Mouse (Mus musculus) heart, adult 11 months (tissue): ENCODE measurements at regions not wholly inside any gene's neighbourhood (a gene's known extent, or its start where the extent isn't known, plus 50 kb on each side); places are given as distances from the start of the nearest gene placed in this dataset.

ENCODE experiments used
- DNase-seq: peaks from one replicate; pipeline ENCODE4 v3.0.0; 2022

- DNase-seq: no peak
Measured at GRCm38 (mm10) chr3:151931096-151931495, 93.7 kb upstream of the Ptgfr start.

DNA sequence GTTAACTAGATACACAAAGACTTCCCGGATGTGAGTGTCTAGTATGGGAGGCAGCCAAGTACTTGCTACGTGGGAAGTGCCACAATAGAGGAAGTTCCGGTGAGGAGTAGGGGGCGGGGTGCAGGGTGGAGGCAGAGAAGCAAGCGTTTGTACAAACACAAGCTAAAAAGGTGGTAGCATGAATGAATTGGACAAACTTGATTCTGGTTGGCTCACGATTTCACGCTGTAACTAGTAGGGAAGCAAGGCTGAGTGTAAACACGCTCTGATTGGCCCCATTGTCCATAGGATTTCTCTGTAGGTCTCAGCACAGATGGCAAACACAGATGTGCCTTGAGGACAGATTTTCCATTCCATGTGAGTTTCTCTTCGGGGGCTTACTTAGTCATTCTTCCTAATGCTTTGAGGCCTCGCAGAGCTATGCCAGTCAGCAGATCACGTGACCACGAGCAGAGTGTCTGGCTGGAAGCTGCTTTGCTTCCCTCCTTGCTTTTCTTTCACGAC is 76.6 kb upstream of the Ptgfr start:
- peak; percentile 98 for DNase-seq

DNA sequence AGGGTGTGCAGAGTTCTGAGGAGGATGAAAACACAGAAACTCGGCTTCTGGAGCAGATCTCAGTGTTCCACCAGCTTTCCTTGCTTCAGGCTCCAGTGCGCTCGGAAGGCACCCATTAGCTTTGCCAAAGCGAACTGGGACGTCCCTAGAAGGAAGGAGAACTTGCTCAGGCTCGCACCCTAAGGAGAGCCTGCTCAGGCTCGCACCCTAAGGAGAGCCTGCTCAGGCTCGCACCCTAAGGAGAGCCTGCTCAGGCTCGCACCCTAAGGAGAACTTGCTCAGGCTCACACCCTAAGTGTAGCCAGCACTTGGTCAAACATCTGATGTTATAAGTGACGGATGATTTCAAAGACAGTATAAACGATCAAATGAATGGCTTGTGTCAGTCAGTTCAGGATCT is 74.9 kb upstream of the Ptgfr start:
- peak; percentile 91 for DNase-seq

- peak; percentile 80 for DNase-seq
Measured at GRCm38 (mm10) chr3:151910851-151911250, 73.4 kb upstream of the Ptgfr start.

- DNase-seq: no peak
Measured at GRCm38 (mm10) chr3:151909344-151909743, 71.9 kb upstream of the Ptgfr start.

DNA sequence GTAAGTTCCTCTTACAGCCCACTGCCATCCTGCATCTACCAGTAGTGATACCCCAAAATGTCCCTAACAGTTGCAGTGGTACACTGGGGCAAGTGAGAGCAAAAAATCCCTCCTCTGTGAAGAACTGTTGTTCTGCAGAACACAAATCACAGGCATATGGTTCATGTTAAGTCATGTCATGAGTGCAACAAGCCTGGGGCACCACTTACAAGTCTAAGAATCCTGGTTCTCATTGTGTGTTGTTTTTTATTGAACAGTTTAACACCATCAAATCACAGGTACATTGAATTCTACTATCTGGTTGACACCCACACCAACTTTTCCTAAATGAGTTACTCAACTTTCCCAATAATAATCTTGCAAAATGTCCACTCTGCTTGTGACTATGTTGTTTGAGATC is 71.5 kb upstream of the Ptgfr start:
- DNase-seq: peak; percentile 24

DNA sequence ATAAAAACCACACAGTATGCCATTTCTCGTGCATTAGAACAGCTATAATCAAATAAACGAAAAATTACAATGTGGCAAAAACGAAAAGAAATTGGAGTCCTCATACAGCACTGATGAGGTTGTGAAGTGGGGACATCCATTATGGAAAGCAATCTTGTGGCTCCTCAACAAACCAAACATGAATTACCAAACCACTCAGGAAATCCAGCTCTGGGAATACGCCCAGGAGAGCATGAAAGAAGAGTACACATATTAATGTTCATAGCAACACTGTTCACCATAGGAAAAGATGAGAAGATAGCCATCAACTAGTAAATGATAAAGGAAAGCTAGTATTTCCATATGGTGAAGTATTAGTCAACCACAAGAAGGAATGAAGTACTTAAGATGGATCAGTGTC is 68.3 kb upstream of the Ptgfr start:
- DNase-seq: peak; percentile 25

GRCm38 (mm10) chr3:151903169-151903568 is 65.7 kb upstream of the Ptgfr start:
- DNase-seq: peak; percentile 23

- DNase-seq: peak; percentile 75
Measured at GRCm38 (mm10) chr3:151902216-151902827, 64.9 kb upstream of the Ptgfr start.

DNA sequence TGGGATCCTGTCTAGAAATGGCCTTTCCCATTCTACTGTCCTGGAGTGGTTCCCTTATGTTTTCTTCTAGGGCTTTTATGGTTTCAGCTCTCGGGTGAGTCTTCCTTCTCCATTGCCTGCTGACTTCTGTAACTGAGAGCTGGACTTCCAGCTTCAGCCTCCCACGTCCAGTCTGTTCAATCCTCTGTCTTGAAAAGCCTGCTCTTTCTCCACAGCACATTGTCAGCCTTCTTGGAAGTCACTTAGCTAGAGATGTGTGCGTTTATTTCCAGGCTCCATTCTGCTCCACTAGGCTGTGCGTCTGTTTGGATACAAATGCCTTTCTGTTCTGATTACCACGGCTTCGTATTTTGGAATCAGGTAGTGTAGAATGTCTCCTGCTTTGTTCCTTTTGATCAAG is 62.2 kb upstream of the Ptgfr start:
- no peak for DNase-seq

DNA sequence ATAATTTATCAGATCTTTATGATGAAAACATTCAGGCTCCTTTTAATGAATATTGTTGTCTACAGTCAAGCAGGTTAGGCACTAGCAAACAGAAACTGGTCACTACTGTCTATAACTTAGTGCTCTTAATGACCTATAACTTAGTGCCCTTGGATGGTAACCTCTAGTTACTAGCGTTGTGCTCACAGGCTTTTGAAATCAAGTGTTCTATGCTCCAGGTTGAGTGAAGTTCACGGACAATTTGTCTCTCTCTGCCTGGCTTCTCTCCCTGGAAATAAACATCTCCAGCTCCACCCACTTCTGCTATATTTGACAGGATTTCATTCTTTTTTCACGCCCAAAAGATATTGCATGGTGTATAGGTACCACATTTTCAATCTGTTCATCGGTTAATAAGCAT is 61.7 kb upstream of the Ptgfr start:
- peak; percentile 1 for DNase-seq

DNA sequence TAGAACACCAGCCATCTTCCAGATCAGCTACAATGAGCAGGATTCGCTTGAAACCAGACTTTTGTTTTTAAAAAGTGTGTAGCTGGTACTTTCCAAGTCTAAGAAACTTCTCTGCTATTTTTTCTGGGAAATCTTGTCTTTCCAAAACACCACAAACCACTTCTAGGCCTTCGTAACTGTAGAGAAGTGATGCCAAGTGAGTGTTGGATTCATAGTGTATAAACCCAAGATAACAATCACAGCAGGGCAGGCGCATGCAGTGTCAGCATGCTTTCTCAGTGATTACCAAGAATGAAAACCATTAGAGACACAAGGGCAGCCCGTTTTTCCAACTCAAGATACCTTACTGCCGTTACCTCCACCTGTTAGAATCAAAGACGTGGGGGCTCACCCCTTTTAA is 58.9 kb upstream of the Ptgfr start:
- DNase-seq: peak; percentile 54

GRCm38 (mm10) chr3:151894712-151895111 is 57.3 kb upstream of the Ptgfr start:
- peak; percentile 68 for DNase-seq

GRCm38 (mm10) chr3:151893421-151894235 is 56.2 kb upstream of the Ptgfr start:
- peak; percentile 88 for DNase-seq

DNA sequence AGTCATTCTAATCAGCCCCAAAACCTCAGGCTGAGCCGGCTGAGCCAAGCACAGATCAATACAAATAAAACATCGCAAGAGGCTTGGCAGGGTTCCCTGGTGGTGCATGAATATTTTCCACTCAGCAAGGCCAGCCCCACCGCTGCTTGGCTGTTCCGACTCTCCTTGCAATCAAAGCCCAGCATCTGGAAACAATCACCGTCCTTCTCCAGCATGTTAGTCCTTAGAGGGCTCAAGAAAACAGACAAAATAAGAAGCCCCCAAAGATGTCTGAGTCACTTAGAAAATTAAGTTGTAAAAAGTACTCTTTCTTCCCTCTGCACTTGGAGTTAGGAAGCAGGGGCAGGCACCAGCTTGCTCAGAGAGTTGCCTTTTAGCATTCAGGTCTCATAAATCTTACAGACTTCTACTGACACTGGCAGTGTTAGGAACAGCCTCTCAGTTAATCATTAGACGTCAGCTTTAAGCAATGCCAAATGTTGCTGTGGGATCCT is 54.4 kb upstream of the Ptgfr start:
- peak; percentile 99 for DNase-seq

GRCm38 (mm10) chr3:151891336-151891735 is 53.9 kb upstream of the Ptgfr start:
- peak; percentile 17 for DNase-seq

- DNase-seq: no peak
Measured at GRCm38 (mm10) chr3:151889738-151890137, 52.3 kb upstream of the Ptgfr start.
